ENCODE assay signal across 17 mouse cellular contexts in genomic region chr1:56219700-56220099, GRCm38 (mm10).
"Had no signal": no experiment of that assay in that cellular context is flagged by ENCODE, and none has a peak within 500 bp of the region (broad histone marks: within the 10 kb centered on the region; RNA-seq: fewer than 3 reads in every experiment).

No protein-coding gene starts in this region.

- H3K27ac ChIP-seq: kidney, embryonic 15.5 days; limb, embryonic 12.5 days; limb, embryonic 15.5 days; liver, embryonic 14.5 days; neural tube, embryonic 12.5 days; neural tube, embryonic 15.5 days had no signal

- H3K4me3 ChIP-seq: kidney, embryonic 15.5 days; limb, embryonic 12.5 days; limb, embryonic 15.5 days; neural tube, embryonic 12.5 days; neural tube, embryonic 15.5 days had no signal

- ATAC-seq: liver, postnatal 0 days had no signal

- H3K4me1 ChIP-seq: kidney, embryonic 15.5 days; limb, embryonic 12.5 days; limb, embryonic 15.5 days; neural tube, embryonic 12.5 days; neural tube, embryonic 15.5 days had no signal

- H3K36me3 ChIP-seq: kidney, embryonic 15.5 days; limb, embryonic 12.5 days; limb, embryonic 15.5 days; neural tube, embryonic 12.5 days; neural tube, embryonic 15.5 days had no signal

- H3K9me3 ChIP-seq: kidney, embryonic 15.5 days; limb, embryonic 12.5 days; limb, embryonic 15.5 days; neural tube, embryonic 12.5 days; neural tube, embryonic 15.5 days had no signal

- H3K27me3 ChIP-seq: kidney, embryonic 15.5 days; limb, embryonic 12.5 days; limb, embryonic 15.5 days; neural tube, embryonic 12.5 days; neural tube, embryonic 15.5 days had no signal

- H3K9ac ChIP-seq: kidney, embryonic 15.5 days; limb, embryonic 12.5 days; limb, embryonic 15.5 days; liver, embryonic 14.5 days; liver, postnatal 0 days; neural tube, embryonic 12.5 days; neural tube, embryonic 15.5 days had no signal

- DNase-seq: kidney, adult 8-10 months; kidney, postnatal 10 days; kidney, postnatal 36 days; left cerebral cortex, postnatal 4 days; liver, postnatal 0 days; lung, postnatal 14 days; lung, postnatal 4 days; midbrain, embryonic 14.5 days; thymus, postnatal 25 days had no signal

- H3K4me2 ChIP-seq: kidney, embryonic 15.5 days; limb, embryonic 12.5 days; limb, embryonic 15.5 days; liver, embryonic 11.5 days; midbrain, embryonic 11.5 days; neural tube, embryonic 12.5 days; neural tube, embryonic 15.5 days had no signal
